Mouse (Mus musculus) lung, adult 2 months (tissue): ENCODE measurements at regions not wholly inside any gene's neighbourhood (a gene's known extent, or its start where the extent isn't known, plus 50 kb on each side); places are given as distances from the start of the nearest gene placed in this dataset.

Experiments
- CTCF ChIP-seq: fragments of 200-500 bp; IDR thresholded peaks from 2 replicates; pipeline ENCODE4 v1.5.1; 2011; ENCODE audit warnings: mild to moderate bottlenecking, low read length, control low read depth; ENCODE audit not compliant: insufficient read depth
- POLR2A ChIP-seq: fragments of 200-500 bp; IDR thresholded peaks from 2 replicates; pipeline ENCODE4 v1.6.1; 2011; ENCODE audit warnings: low read depth, mild to moderate bottlenecking, control low read depth, low read length, borderline replicate concordance; ENCODE audit errors: extremely low read depth

DNA sequence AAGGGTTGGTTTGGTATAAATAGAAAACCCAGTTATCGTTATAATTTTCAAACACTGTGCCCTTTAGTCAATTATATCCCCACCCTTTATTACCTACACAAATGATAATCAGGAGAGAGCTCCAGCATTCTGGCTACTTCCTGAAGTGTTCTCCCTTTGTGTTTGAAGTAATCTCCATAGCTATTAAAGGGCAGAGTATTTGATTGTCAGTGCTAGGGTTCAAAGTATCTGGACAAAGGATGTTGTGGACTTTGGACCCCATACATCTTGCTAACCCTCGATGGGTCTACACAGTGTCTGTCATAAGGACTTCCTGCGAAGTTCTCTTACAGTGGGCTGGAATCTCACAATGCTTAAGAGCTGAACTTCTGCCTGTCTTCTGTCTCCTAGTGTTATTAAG is 720.3 kb upstream of the Tbl1xr1 start:
- TF ChIP-seq CTCF, result no peak
- no peak for TF ChIP-seq POLR2A
